Mouse (Mus musculus) testis, adult 2 months (tissue): ENCODE measurements around the gene Rflnb.

ENCODE experiments used
- CTCF ChIP-seq: fragments of 200-500 bp; IDR thresholded peaks from 2 replicates; pipeline ENCODE4 v1.5.1; 2012; ENCODE audit warnings: low read depth, mild to moderate bottlenecking, inconsistent platforms, low read length, moderate library complexity; ENCODE audit not compliant: control insufficient read depth, insufficient read depth, insufficient replicate concordance
- POLR2A ChIP-seq: fragments of 200-500 bp; IDR thresholded peaks from 2 replicates; pipeline ENCODE4 v1.6.1; 2012; ENCODE audit warnings: low read depth, mild to moderate bottlenecking, inconsistent platforms, low read length, moderate library complexity; ENCODE audit not compliant: control insufficient read depth

DNA sequence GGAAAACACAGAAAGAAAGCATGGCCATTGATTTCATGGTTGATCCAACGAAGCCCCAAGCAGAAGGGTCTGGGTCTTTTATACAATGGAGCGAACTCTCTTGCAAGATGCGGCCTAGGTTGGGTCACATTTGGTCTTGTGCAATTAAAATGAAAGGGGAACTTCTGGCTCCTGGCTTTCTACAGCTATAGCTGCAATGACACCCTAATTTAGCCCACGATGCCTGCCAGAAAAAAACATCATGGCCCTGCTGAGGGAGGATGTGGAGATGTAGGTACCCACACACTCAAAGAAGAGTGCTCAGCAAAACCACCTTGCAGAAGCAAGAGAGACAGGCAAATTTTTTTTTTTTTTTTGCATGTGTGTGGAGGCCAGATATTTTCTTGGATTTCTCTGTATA is 6.3 kb upstream of the Rflnb start:
- TF ChIP-seq POLR2A (no peak), CTCF (no peak)
